Mouse (Mus musculus) spleen, postnatal 14 days (tissue): ENCODE data around the gene Piezo1.

Experiments used
- DNase-seq, 2 experiments: peaks; one replicate each; pipeline ENCODE4 v3.0.0; 2021 to 2022; ENCODE audit warnings: low spot score in 2 of 2

Gene Piezo1

DNA sequence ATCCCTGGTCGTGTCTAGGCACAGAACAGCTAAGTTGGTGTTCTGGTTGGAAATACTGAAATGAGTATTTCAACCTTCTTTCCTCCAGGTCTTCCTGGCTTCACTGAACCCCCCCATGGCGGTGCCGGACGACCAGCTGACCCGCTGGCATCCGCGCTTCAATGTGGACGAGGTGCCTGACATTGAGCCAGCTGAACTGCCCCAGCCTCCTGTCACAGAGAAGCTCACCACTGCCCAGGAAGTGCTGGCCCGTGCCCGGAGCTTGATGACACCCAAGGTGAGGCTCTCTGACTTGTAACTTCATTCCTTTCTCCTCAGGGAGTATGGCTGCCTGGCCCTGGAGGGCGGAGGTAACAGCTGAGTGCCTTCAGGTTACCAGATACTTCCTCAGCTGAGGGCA lies 20.0 kb upstream of the Piezo1 start:
- no peak for DNase-seq

DNA sequence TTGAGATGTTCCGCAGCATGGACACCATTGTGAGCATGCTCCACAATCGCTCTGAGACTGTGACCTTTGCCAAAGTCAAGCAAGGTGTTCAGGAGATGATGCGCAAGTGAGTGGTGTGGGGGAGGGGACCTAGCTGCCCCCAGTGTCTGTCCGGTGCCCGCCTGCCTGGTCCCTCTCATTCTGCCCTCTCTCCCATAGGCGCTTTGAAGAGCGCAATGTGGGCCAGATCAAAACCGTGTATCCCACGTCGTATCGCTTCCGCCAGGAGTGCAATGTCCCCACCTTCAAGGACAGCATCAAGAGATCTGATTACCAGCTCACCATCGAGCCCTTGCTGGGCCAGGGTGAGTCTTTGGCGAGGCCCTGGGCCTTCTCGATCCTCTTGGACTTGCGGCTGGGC lies 18.9 kb upstream of the Piezo1 start:
- DNase-seq = no peak

DNA sequence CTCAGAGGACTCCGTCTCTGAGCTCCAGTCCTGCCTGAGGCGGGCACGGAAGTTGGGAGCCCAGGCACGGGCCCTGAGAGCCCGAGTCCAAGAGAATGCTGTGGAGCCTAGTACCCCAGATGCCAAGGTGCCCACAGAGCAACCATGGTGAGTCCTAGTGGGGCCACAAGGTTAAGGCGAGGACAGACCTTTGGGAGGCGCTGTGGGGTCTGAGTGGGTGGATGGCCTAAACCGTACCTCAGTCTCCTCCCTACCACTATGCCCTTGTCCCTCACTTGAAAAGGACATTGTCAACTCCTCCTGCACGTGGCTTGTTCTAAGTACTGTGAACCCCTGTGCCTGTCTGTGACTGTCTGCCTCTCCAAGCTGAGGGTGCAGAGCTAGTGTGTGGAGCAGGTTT lies 18.2 kb upstream of the Piezo1 start:
- DNase-seq = no peak

- peak in 1 of 2 experiments; percentile 28 for DNase-seq
These were observed 17.8 kb upstream of the Piezo1 start for GRCm38 (mm10) chr8:122568881-122569309.

GRCm38 (mm10) chr8:122568109-122568504 lies 17.0 kb upstream of the Piezo1 start:
- peak; percentile 62 to 74 for DNase-seq

DNA sequence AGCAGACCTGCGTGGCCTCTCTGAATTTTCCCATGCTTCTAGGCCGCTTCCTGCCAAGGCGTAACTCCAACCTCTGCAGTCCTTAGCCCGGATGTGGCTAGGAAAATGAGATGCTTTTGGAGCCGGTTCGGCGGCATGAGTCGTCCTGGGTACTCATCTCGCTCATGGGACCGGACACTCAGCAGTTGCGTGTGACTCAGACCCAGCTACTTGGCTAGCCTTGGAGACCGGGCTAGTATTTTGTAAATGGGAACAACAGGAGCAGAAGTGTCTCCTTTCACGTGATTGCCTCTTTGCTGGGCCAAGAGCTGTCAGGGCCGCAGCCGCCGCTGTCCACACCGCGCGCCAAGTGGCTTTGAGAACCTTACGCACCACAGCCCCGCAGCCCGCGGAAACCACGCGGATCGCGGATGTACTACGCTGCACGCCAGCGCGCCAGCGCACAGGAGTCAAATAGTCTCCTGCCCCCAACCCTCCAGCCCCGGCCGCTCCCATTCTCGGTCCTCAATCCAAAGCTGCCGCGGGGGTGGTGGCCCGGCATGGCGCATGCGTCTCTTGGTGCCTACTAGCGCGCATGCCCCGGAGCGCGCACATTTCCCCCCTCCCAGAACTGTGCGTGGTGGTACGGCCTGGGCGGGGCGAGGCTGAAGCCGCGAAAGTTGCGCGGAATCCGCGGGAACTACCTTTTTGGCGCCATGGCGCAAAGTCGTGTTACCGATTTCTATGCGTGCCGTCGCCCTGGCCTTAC lies 16.4 kb upstream of the Piezo1 start, which contains the start of gene Cdt1:
Gene Cdt1 (plus strand): TSS at position 655 of the 748 bp plus-strand sequence.
- peak; percentile 93 for DNase-seq

- DNase-seq = no peak
These were observed 15.6 kb upstream of the Piezo1 start for GRCm38 (mm10) chr8:122566766-122567165.

GRCm38 (mm10) chr8:122564363-122565352 lies 13.5 kb upstream of the Piezo1 start:
- no peak for DNase-seq

DNA sequence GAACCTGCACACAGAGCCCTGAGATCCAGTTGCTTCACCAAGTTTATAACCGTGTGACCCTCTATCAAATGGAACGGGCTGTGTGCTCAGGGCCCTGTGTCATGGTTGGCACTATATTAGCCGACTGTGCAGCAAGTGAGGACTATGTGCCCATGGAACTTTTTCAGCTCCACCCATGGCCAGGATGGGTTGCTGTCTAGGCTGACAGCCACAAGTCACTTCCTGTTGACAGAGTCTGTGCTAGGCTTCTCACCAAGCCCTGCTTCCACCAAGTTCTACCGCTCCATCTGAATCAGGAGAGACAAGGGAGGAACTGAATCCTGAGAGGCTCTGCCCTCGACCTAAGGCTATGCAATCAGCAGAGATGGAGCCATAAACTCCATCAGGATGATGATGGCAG lies 10.1 kb upstream of the Piezo1 start:
- no peak for DNase-seq

GRCm38 (mm10) chr8:122558671-122559349 lies 7.7 kb upstream of the Piezo1 start:
- DNase-seq = no peak

- no peak for DNase-seq
These were observed 6.3 kb upstream of the Piezo1 start for GRCm38 (mm10) chr8:122557248-122558038.

- DNase-seq = peak; percentile 51 to 66
These were observed 5.2 kb upstream of the Piezo1 start for GRCm38 (mm10) chr8:122556030-122557009.

GRCm38 (mm10) chr8:122554786-122555185 lies 3.7 kb upstream of the Piezo1 start:
- DNase-seq = no peak

DNA sequence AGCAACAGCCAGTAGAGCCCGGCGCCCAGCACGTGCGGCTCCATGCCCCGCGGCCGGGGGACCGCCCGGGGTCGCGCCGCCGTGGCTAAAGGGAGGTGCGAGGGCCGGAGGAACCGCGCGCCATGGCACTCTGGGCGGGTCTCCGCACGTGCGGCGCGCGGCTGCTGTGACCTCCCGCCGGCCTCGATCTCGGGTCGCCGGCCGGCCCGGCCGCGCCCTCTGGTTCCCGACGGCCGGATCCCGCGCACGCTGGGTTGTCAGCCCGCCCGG lies 199 bp downstream of the Piezo1 start:
- no peak for DNase-seq

DNA sequence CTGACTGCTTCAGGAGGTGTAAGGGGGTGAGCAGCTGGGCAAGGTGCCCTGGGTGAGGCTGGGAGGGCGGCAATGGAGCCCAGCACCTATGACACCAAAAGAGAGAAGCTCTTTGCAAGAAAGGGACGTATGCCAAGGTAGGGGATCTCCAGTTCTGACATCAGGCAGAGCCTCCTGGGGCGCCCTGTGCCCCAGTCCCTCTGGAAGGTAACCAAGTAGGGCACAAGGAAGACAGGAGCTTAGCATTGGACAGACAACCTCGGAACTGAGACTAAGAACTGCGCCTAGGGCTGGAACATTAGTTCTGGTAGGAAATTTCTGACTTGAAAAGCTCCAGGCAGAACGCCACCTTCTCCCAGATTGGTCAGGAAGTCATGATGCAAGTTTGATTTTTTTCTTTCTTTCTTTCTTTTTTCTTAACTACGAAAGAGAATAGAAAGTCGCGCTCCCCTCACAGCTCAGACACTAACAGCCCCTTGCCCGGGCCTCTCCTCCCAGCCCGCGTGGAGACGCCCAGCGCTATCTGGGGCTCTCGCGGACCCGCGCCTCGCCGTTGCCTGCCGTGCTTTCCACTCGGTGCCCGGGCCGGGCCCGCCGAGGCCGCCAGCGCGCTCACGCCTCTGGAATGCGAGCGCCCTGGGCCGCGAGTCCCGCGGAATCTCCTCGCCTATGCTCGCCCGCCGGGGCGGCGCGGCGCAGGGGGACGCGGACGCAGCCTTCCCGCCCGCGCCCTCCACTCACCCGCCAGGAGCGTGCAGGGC lies 715 bp downstream of the Piezo1 start:
- DNase-seq = peak in 1 of 2 experiments; percentile 39

GRCm38 (mm10) chr8:122548891-122549439 lies 2.2 kb downstream of the Piezo1 start:
- no peak for DNase-seq

- no peak for DNase-seq
These were observed 2.8 kb downstream of the Piezo1 start for GRCm38 (mm10) chr8:122548331-122548730.

DNA sequence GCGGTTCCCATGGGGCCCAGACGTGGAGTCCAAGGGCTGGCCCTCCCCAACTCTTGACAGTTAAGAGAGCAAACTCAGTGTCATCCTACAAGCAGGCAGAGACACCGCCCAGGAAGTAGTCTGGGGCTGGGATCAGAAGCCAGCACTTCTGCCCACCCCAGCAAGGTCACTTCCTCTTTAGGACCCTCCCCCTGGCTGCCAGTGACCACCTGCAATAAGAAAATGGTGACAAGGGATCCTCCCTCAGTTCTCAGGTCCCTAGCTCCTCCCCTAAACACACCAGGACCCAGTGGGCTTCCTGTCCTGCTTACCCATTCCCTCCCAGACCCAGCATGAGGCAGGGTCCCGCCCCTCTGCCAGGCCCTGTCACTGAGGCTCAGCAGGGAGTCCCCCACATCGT lies 3.3 kb downstream of the Piezo1 start:
- DNase-seq = peak; percentile 45 to 61

- no peak for DNase-seq
These were observed 4.2 kb downstream of the Piezo1 start for GRCm38 (mm10) chr8:122546811-122547453.
